Mouse (Mus musculus): ENCODE results near the gene Shq1.

Gene Shq1

GRCm38 (mm10) chr6:100670880-100671344 is at the start of gene Shq1:
Gene Shq1 (minus strand): TSS chr6:100671157.
- no peak for TF ChIP-seq GATA4 (IDR thresholded peaks at IDR 0.05; ENCODE audit: insufficient replicate concordance, low read length)

- TF ChIP-seq GATA4 (IDR thresholded peaks at IDR 0.05; ENCODE audit: insufficient replicate concordance, low read length), result no peak
Observed at GRCm38 (mm10) chr6:100720098-100720501, 49.1 kb upstream of the Shq1 start.

GRCm38 (mm10) chr6:100716817-100717216 is 45.9 kb upstream of the Shq1 start:
- TF ChIP-seq GATA4 (IDR thresholded peaks at IDR 0.05; ENCODE audit: insufficient replicate concordance, low read length), result no peak

- TF ChIP-seq GATA4 (IDR thresholded peaks at IDR 0.05; ENCODE audit: insufficient replicate concordance, low read length), result no peak
Observed at GRCm38 (mm10) chr6:100716152-100716551, 45.2 kb upstream of the Shq1 start.

- no peak for TF ChIP-seq GATA4 (IDR thresholded peaks at IDR 0.05; ENCODE audit: insufficient replicate concordance, low read length)
Observed at GRCm38 (mm10) chr6:100715296-100715828, 44.4 kb upstream of the Shq1 start.

- no peak for TF ChIP-seq GATA4 (IDR thresholded peaks at IDR 0.05; ENCODE audit: insufficient replicate concordance, low read length)
Observed at GRCm38 (mm10) chr6:100710866-100711265, 39.9 kb upstream of the Shq1 start.

GRCm38 (mm10) chr6:100710170-100710569 is 39.2 kb upstream of the Shq1 start:
- no peak for TF ChIP-seq GATA4 (IDR thresholded peaks at IDR 0.05; ENCODE audit: insufficient replicate concordance, low read length)

- no peak for TF ChIP-seq GATA4 (IDR thresholded peaks at IDR 0.05; ENCODE audit: insufficient replicate concordance, low read length)
Observed at GRCm38 (mm10) chr6:100709483-100709882, 38.5 kb upstream of the Shq1 start.

GRCm38 (mm10) chr6:100708996-100709395 is 38.0 kb upstream of the Shq1 start:
- TF ChIP-seq GATA4 (IDR thresholded peaks at IDR 0.05; ENCODE audit: insufficient replicate concordance, low read length), result no peak

GRCm38 (mm10) chr6:100708248-100708647 is 37.3 kb upstream of the Shq1 start:
- no peak for TF ChIP-seq GATA4 (IDR thresholded peaks at IDR 0.05; ENCODE audit: insufficient replicate concordance, low read length)

- TF ChIP-seq GATA4 (IDR thresholded peaks at IDR 0.05; ENCODE audit: insufficient replicate concordance, low read length), result no peak
Observed at GRCm38 (mm10) chr6:100707557-100707956, 36.6 kb upstream of the Shq1 start.

GRCm38 (mm10) chr6:100706861-100707260 is 35.9 kb upstream of the Shq1 start:
- no peak for TF ChIP-seq GATA4 (IDR thresholded peaks at IDR 0.05; ENCODE audit: insufficient replicate concordance, low read length)

- no peak for TF ChIP-seq GATA4 (IDR thresholded peaks at IDR 0.05; ENCODE audit: insufficient replicate concordance, low read length)
Observed at GRCm38 (mm10) chr6:100705366-100705811, 34.4 kb upstream of the Shq1 start.

GRCm38 (mm10) chr6:100704574-100705365 is 33.8 kb upstream of the Shq1 start, which contains the start of gene Gxylt2:
Gene Gxylt2 (plus strand): TSS chr6:100704734.
- no peak for TF ChIP-seq GATA4 (IDR thresholded peaks at IDR 0.05; ENCODE audit: insufficient replicate concordance, low read length)

GRCm38 (mm10) chr6:100704197-100704573 is 33.2 kb upstream of the Shq1 start:
- TF ChIP-seq GATA4 (IDR thresholded peaks at IDR 0.05; ENCODE audit: insufficient replicate concordance, low read length), result no peak

GRCm38 (mm10) chr6:100700774-100701173 is 29.8 kb upstream of the Shq1 start:
- TF ChIP-seq GATA4 (IDR thresholded peaks at IDR 0.05; ENCODE audit: insufficient replicate concordance, low read length), result no peak

All from liver, adult (tissue).